Mouse (Mus musculus) midbrain, embryonic 16.5 days (tissue): Measurements from ENCODE around the gene Sh3gl2. TPM values are rescaled to one million over a fixed set of nuclear protein-coding genes. Genes with fewer than 3 reads are reported as not detected.

Source experiments
- ATAC-seq: fragments of 200-750 bp; cut with Nextera tagmentation; 2 replicates; pipeline ENCODE4 v1.8.0; 2017; ENCODE audit warnings: moderate TSS enrichment
- H3K27ac ChIP-seq: fragments of 300-500 bp; sonication (generic); 2 replicates; pipeline ENCODE4 v1.5.1; 2014; ENCODE audit warnings: mild to moderate bottlenecking, low read length, mixed read lengths
- H3K27me3 ChIP-seq: fragments of 300-500 bp; sonication (generic); 2 replicates; pipeline ENCODE4 v1.6.1; 2014; ENCODE audit warnings: low read depth, low read length, mixed read lengths; ENCODE audit not compliant: control insufficient read depth, insufficient read depth
- H3K36me3 ChIP-seq: fragments of 300-500 bp; sonication (generic); 2 replicates; pipeline ENCODE4 v1.6.1; 2014; ENCODE audit warnings: mild to moderate bottlenecking, low read length, moderate library complexity, mixed read lengths; ENCODE audit not compliant: control insufficient read depth, insufficient read depth
- H3K4me1 ChIP-seq: fragments of 300-500 bp; sonication (generic); 2 replicates; pipeline ENCODE4 v1.6.1; 2014; ENCODE audit warnings: mild to moderate bottlenecking, low read length, mixed read lengths; ENCODE audit not compliant: control insufficient read depth, insufficient read depth
- H3K4me2 ChIP-seq: fragments of 300-500 bp; sonication (generic); 2 replicates; pipeline ENCODE4 v1.6.1; 2014; ENCODE audit warnings: mild to moderate bottlenecking, low read length, mixed read lengths
- H3K4me3 ChIP-seq: fragments of 300-500 bp; sonication (generic); 2 replicates; pipeline ENCODE4 v1.5.1; 2014; ENCODE audit warnings: low read depth, mild to moderate bottlenecking, low read length, moderate library complexity, mixed read lengths
- H3K9ac ChIP-seq: fragments of 300-500 bp; sonication (generic); 2 replicates; pipeline ENCODE4 v1.6.1; 2014; ENCODE audit warnings: low read depth, low read length, mixed read lengths
- H3K9me3 ChIP-seq: fragments of 300-500 bp; sonication (generic); replicated peaks from 2 replicates; pipeline ENCODE4 v1.6.1; 2014; ENCODE audit warnings: mild to moderate bottlenecking, low read length, mixed read lengths; ENCODE audit not compliant: control insufficient read depth, poor library complexity, severe bottlenecking
- WGBS: fragments of 180-500 bp; shearing (Covaris S2); extraction: QIAGEN DNeasy Blood & Tissue Kit; methylation state at CpG from one replicate; pipeline ENCODE4 v1.1.7; 2014; 5-methylcytosine and 5-hydroxymethylcytosine counted together
- polyA plus RNA-seq: library from polyadenylated mRNA; unstranded; fragments of >200 nt; fragmentation: Nextera tagmentation; extraction: Ambion mirVana; gene quantifications from 2 replicates; pipeline ENCODE4 v1.2.1, GENCODE M21; 2015

The Sh3gl2 gene
- 96.0 and 112 TPM in 2 replicates for polyA plus RNA-seq

DNA sequence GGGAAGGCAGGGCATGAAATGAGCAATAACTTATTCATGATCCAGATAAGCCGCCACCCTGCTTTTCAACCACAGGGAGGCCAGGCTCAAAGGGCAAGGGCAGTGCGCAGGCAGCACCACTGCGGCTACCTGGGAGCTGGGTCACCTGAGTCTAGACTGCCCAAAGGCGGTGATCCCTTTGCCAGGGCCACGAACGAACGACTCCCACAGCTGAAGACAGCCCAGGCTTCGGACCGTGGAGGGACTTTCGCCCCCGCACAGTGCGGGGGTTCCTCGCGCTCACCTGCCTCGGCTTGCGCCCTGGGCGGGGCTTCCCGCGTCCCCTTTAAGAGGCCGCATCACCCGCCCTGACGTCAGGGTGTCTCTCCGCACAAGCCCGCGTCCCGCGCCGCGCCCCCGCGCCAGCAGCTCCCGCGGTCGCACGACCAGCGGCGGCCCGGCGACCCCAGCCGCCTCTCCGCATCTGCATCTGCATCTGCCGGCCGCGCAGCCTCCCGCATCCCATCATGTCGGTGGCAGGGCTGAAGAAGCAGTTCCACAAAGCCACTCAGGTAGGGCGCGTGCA is at the start of gene Sh3gl2:
Gene Sh3gl2, plus strand, starts transcription at position 56 of the 565 bp plus-strand sequence.
- peak; percentile 95 for ATAC-seq
- WGBS = under 1% methylated on average over 41 of the region's 48 CpGs

DNA sequence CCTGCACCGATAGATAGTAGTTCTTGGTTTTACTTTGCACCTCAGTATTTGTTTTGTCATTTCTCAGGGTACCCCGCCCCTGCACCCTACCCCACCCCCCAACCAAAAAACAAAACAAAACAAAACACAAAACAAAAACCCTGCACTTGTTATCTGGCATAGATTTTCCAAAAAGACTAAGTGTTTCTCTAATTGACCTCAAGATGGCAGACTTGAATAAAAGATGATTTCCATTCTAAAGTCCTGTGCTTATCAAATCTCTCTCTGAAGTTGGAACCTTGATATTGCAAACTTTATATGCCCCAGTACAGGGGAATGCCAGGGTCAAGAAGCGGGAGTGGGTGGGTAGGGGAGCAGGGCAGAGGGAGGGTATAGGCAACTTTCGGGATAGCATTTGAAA is 43.8 kb upstream of the Sh3gl2 start:
- Histone ChIP-seq H3K4me1 (peaks cover 3% of the 10 kb centered on the region), H3K27me3 (no peaks in the 10 kb centered on the region), H3K9me3 (no peaks in the 10 kb centered on the region), H3K4me2 (no peak overlapping the region), H3K27ac (no peak overlapping the region), H3K36me3 (no peaks in the 10 kb centered on the region), H3K9ac (no peak overlapping the region), H3K4me3 (no peak overlapping the region)
- no peak for ATAC-seq
- 63% methylated on average over 4 of the region's 4 CpGs for WGBS

More for the DNA sequence above, at the start of gene Sh3gl2:
- H3K9ac ChIP-seq = peak within 1 kb of the TSS; percentile 96
- peak within 1 kb of the TSS; percentile 87 for H3K4me3 ChIP-seq
- peaks cover 9% of the 10 kb centered on the region for H3K4me1 ChIP-seq
- no peaks in the 10 kb centered on the region for H3K9me3 ChIP-seq
- H3K27me3 ChIP-seq = peaks cover 4% of the 10 kb centered on the region; the same call in 1 of the 2 replicates
- H3K36me3 ChIP-seq = no peaks in the 10 kb centered on the region
- peak within 1 kb of the TSS; percentile 88 for H3K4me2 ChIP-seq
- H3K27ac ChIP-seq = peak within 1 kb of the TSS; percentile 94

DNA sequence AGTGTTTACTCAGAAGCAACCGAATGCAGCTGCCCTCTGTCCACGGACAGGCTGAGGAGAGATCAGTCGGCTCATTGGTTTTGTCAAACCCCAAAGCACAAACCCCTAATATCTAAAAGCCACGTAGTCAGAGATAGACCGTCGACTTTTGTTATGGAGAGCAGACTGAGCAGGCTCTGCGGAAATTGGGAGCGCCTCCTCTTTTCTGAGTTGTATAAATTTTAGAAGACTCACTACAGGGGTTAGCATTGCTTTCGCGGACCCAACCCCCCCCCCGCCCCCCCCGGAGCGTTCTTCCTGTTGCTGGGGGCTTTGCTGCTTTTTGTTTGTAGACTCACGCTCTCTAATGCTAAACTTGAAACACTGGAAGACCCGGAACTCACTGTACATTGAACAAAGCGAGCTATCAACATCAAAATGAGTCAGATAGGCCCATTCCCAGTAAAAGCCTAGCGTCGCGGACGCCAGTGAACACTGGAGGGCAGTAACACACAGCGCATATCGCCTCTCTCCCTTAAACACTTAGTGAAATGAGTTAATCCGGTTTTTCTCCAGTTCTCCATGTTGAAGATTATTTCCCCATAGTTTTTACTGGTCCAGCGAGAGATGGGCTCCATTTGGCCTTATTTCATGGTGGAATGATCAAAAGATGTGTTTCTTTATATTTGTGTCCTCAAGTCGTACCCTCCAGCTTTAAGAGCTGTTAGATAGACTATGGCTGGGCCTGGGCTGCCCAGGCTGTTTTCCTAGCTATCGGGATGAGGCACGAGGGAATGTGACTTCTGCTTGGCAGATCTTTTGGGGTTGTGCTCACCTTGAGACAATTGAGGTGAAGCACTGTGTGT is 42.2 kb upstream of the Sh3gl2 start:
- no peaks in the 10 kb centered on the region for H3K9me3 ChIP-seq
- H3K27ac ChIP-seq = no peak overlapping the region
- peak; percentile 94 for ATAC-seq
- no peak overlapping the region for H3K9ac ChIP-seq
- H3K36me3 ChIP-seq = no peaks in the 10 kb centered on the region
- H3K4me3 ChIP-seq = no peak overlapping the region
- H3K4me2 ChIP-seq = peak overlapping the region; percentile 44
- peaks cover 3% of the 10 kb centered on the region for H3K4me1 ChIP-seq
- WGBS = 21% methylated on average over 27 of the region's 27 CpGs
- no peaks in the 10 kb centered on the region for H3K27me3 ChIP-seq

DNA sequence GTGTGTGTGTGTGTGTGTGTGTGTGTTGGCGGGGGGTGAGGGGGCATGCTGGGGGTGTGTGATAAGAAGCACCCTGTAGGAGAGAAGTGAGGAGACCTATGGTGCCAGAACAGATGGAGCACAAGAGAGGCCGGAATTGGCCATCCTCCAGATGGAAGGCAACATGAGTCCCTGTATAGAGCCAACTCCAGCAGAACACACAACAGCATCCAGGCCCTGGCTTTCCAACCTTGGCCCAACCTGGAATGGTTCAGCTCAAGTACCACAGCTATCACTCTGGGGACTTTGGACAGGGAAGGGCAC is 41.7 kb upstream of the Sh3gl2 start:
- peak; percentile 61 for ATAC-seq
- no peak overlapping the region for H3K4me3 ChIP-seq
- no peaks in the 10 kb centered on the region for H3K9me3 ChIP-seq
- peaks cover 3% of the 10 kb centered on the region for H3K4me1 ChIP-seq
- H3K4me2 ChIP-seq = no peak overlapping the region
- no peak overlapping the region for H3K9ac ChIP-seq
- H3K36me3 ChIP-seq = no peaks in the 10 kb centered on the region
- no peak overlapping the region for H3K27ac ChIP-seq
- 84% methylated on average over 2 of the region's 2 CpGs for WGBS
- H3K27me3 ChIP-seq = no peaks in the 10 kb centered on the region

DNA sequence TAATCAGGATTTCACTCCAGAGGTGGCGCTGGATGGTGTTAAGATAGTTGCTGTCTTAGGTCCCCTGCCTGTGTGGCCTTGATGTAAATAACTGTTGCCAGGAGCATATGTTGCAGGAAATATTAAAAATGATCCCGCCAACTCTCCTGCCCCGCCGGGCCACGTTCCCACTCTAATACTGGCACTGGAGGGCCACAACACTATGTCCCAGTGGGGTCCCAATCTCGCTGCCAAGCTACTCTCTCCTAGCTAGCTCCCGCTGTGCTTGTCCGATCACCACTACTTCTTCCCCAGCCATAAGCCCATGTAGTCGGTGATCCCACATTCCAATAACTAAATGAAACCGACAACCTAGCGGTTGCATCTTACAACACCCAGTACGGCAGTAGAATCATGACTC is 36.9 kb upstream of the Sh3gl2 start:
- Histone ChIP-seq H3K9ac (no peak overlapping the region), H3K4me3 (no peak overlapping the region), H3K27me3 (no peaks in the 10 kb centered on the region), H3K4me2 (no peak overlapping the region), H3K27ac (no peak overlapping the region), H3K4me1 (no peaks in the 10 kb centered on the region), H3K9me3 (no peaks in the 10 kb centered on the region), H3K36me3 (no peaks in the 10 kb centered on the region)
- no peak for ATAC-seq
- 93% methylated on average over 12 of the region's 12 CpGs for WGBS

DNA sequence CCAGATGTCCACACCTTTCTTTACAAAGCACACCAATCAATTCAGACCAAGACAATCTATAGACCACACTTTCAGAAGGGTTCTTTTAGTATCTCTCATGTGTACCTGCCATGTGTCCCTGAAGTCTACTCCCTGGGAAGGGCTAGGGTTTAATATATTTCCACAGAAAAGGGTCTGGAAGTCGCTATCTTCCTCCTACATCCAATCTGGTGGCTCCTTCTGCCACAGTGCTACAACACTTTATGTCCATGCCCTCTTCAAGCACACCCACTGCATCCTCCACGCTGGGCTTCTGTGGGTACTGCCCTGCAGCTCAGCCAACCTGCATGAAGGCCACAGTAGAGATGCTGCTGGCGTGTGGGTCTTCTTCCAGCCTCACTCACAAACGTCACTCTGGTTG is 29.5 kb upstream of the Sh3gl2 start:
- H3K9ac ChIP-seq = no peak overlapping the region
- no peaks in the 10 kb centered on the region for H3K4me1 ChIP-seq
- no peak overlapping the region for H3K4me3 ChIP-seq
- no peak overlapping the region for H3K4me2 ChIP-seq
- H3K27ac ChIP-seq = no peak overlapping the region
- H3K36me3 ChIP-seq = no peaks in the 10 kb centered on the region
- H3K9me3 ChIP-seq = no peaks in the 10 kb centered on the region
- no peak for ATAC-seq
- no peaks in the 10 kb centered on the region for H3K27me3 ChIP-seq
- 86% methylated on average over 4 of the region's 4 CpGs for WGBS

DNA sequence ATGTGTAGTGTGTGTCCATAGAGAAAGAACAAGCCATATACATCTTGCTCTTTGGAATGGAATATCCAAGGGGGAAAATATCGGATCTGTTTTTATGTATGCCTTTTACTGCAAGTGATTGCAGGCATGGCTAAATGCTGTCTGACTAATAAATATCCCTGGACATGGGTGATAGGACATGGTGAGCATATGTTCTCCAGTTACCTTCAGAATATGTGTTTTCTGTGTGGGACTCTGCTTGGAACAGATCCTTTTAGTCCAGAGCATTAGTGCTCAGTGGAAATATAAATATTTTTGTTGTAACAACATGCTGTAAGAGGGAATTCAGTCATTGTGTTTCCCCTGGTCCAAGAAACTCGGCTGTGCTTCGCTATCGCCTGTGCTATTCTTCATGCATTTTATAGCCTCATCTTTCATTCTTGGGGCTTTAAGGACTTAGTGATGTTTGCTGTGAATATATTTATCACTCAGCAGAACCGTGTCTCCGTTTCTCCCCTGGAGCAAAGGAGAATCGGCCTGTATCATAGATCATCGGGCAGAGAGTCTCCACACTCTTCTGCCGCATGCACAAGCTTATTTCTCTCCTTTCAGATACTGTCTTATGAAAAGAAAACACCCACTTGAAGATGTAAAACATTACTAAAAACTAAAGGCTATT is 26.4 kb upstream of the Sh3gl2 start:
- 86% methylated on average over 9 of the region's 9 CpGs for WGBS

DNA sequence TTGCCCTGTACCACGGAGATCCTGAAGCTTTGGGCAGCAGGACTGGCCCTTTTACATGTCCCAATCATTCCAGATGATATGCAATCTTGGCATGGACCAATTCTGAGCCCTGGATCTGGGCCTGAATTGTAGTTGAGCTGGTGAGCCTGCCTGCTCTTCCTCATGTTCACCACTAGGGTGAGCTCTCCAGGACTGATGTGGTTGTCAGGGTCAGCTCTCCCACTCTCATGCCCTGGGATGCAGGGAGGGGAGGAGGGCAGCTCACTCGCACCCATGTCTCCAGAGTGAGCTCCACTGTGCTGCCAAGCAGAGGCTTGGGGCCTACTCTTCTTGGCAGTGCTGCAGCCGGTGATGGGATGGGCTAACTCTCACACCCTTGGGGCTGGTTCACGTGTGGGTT is 18.9 kb upstream of the Sh3gl2 start:
- Histone ChIP-seq H3K9me3 (no peaks in the 10 kb centered on the region), H3K4me2 (no peak overlapping the region), H3K4me1 (no peaks in the 10 kb centered on the region), H3K9ac (no peak overlapping the region), H3K27me3 (no peaks in the 10 kb centered on the region), H3K36me3 (no peaks in the 10 kb centered on the region), H3K4me3 (no peak overlapping the region), H3K27ac (no peak overlapping the region)
- ATAC-seq = 0 out of 2 replicates have a peak, but pooled peaks have one; percentile 28
- whole genome bisulfite sequencing = 59% methylated on average over 4 of the region's 4 CpGs

More for the DNA sequence above, 26.4 kb upstream of the Sh3gl2 start:
- Histone ChIP-seq H3K27me3 (no peaks in the 10 kb centered on the region), H3K4me2 (no peak overlapping the region), H3K27ac (no peak overlapping the region), H3K36me3 (no peaks in the 10 kb centered on the region), H3K9me3 (no peaks in the 10 kb centered on the region), H3K4me1 (no peaks in the 10 kb centered on the region), H3K4me3 (no peak overlapping the region), H3K9ac (no peak overlapping the region)
- ATAC-seq = no peak

DNA sequence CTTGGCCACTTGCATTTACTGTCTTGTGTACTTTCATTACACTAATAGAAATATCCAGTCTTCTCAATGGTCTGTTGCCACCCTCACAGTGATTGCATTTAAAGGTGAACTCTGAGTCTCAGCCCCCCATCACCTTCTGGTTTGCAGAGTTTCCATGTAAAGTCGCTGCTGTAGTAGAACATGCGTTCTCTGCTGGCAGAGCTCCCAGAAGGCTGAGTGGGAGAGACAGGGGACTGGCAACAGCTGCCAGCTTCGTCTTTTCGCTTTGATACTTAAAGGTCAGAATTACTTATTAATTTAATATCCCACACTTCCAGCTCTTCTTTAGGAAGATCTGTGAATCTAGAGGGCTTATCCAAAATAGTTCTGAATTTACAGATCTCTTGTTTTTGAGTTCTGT is 8.7 kb upstream of the Sh3gl2 start:
- no peak overlapping the region for H3K27ac ChIP-seq
- H3K9ac ChIP-seq = no peak overlapping the region
- no peaks in the 10 kb centered on the region for H3K36me3 ChIP-seq
- no peak for ATAC-seq
- no peak overlapping the region for H3K4me2 ChIP-seq
- H3K9me3 ChIP-seq = no peaks in the 10 kb centered on the region
- 63% methylated on average over 4 of the region's 4 CpGs for WGBS
- no peaks in the 10 kb centered on the region for H3K4me1 ChIP-seq
- no peaks in the 10 kb centered on the region for H3K27me3 ChIP-seq
- no peak overlapping the region for H3K4me3 ChIP-seq
